Mouse (Mus musculus) liver, embryonic 16.5 days (tissue): ENCODE results near the gene Abcg1. TPM values are rescaled to one million over a fixed set of nuclear protein-coding genes. Genes with fewer than 3 reads are reported as not detected.

ENCODE experiments used
- ATAC-seq: fragments of 200-750 bp; cut with Nextera tagmentation; 2 replicates; pipeline ENCODE4 v1.8.0; 2017; ENCODE audit warnings: low read depth, mild to moderate bottlenecking, moderate number of reproducible peaks, moderate library complexity
- H3K27ac ChIP-seq: fragments of 300-500 bp; sonication (generic); 2 replicates; pipeline ENCODE4 v1.5.1; 2014; ENCODE audit warnings: mild to moderate bottlenecking, low read length
- H3K27me3 ChIP-seq: fragments of 300-500 bp; sonication (generic); 2 replicates; pipeline ENCODE4 v1.6.1; 2014; ENCODE audit warnings: low read depth, low read length, mixed read lengths; ENCODE audit not compliant: control insufficient read depth, insufficient read depth
- H3K36me3 ChIP-seq: fragments of 300-500 bp; sonication (generic); 2 replicates; pipeline ENCODE4 v1.6.1; 2014; ENCODE audit warnings: mild to moderate bottlenecking; ENCODE audit not compliant: control insufficient read depth, insufficient read depth
- H3K4me1 ChIP-seq: fragments of 300-500 bp; sonication (generic); 2 replicates; pipeline ENCODE4 v1.6.1; 2014; ENCODE audit warnings: low read depth, low read length, mixed read lengths; ENCODE audit not compliant: control insufficient read depth
- H3K4me2 ChIP-seq: fragments of 300-500 bp; sonication (generic); 2 replicates; pipeline ENCODE4 v1.6.1; 2014; ENCODE audit warnings: low read depth, low read length, mixed read lengths
- H3K4me3 ChIP-seq: fragments of 300-500 bp; sonication (generic); 2 replicates; pipeline ENCODE4 v1.5.1; 2014; ENCODE audit warnings: low read depth, mild to moderate bottlenecking, low read length
- H3K9ac ChIP-seq: fragments of 300-500 bp; sonication (generic); 2 replicates; pipeline ENCODE4 v1.6.1; 2014; ENCODE audit warnings: low read depth, low read length
- H3K9me3 ChIP-seq: fragments of 300-500 bp; sonication (generic); replicated peaks from 2 replicates; pipeline ENCODE4 v1.6.1; 2016; ENCODE audit warnings: low read length; ENCODE audit not compliant: control insufficient read depth
- WGBS: fragments of 180-500 bp; shearing (Covaris S2); extraction: QIAGEN DNeasy Blood & Tissue Kit; methylation state at CpG from one replicate; pipeline ENCODE4 v1.1.7; 2014; ENCODE audit not compliant: insufficient replicate concordance; 5-methylcytosine and 5-hydroxymethylcytosine counted together
- polyA plus RNA-seq: library from polyadenylated mRNA; unstranded; fragments of >200 nt; fragmentation: Nextera tagmentation; extraction: Ambion mirVana; gene quantifications from 2 replicates; pipeline ENCODE4 v1.2.1, GENCODE M21; 2015

Gene Abcg1
- polyA plus RNA-seq, 1 experiment from 2014 or later: 10.8 TPM

GRCm38 (mm10) chr17:31060588-31061345 is 3.3 kb downstream of the Abcg1 start:
- peak overlapping the region; percentile 35 for H3K27ac ChIP-seq
- H3K4me3 ChIP-seq: no peak overlapping the region
- H3K4me2 ChIP-seq: peak overlapping the region; percentile 77
- H3K4me1 ChIP-seq: peaks cover 40% of the 10 kb centered on the region
- ATAC-seq: peak; percentile 39
- H3K36me3 ChIP-seq: no peaks in the 10 kb centered on the region
- whole genome bisulfite sequencing: 17% methylated on average over 13 of the region's 13 CpGs
- H3K27me3 ChIP-seq: peaks cover 34% of the 10 kb centered on the region
- no peaks in the 10 kb centered on the region for H3K9me3 ChIP-seq
- H3K9ac ChIP-seq: peak overlapping the region; percentile 15

GRCm38 (mm10) chr17:31061346-31062095 is 4.0 kb downstream of the Abcg1 start:
- Histone ChIP-seq H3K9me3 (no peaks in the 10 kb centered on the region), H3K27me3 (peaks cover 34% of the 10 kb centered on the region), H3K4me1 (peaks cover 40% of the 10 kb centered on the region), H3K27ac (peak overlapping the region; percentile 52; the same call in 1 of the 2 replicates), H3K4me3 (no peak overlapping the region), H3K36me3 (no peaks in the 10 kb centered on the region), H3K9ac (peak overlapping the region; percentile 17; the same call in 1 of the 2 replicates), H3K4me2 (peak overlapping the region; percentile 77; the same call in 1 of the 2 replicates)
- no peak for ATAC-seq
- WGBS: 50% methylated on average over 3 of the region's 3 CpGs

DNA sequence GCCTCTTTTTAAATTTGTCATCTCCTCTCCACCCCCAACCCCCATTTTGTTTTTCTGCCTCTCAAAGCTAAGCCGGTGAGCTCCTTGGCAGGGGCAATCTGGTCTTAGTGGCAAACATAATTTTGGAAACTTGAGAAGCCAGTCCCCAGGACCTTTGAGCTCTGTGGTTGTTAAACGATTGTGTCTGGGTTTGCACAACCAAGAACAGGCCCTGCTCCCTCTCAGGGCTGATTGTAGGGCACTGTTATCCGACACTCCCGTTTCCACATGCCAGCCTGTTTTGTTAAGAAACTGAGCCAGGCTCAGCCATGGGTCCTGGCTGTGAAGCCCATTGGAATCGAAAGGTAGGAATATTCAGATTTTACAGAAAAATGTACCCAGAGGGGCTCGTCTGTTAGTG is 8.6 kb downstream of the Abcg1 start:
- Histone ChIP-seq H3K9me3 (no peaks in the 10 kb centered on the region), H3K9ac (no peak overlapping the region), H3K27me3 (no peaks in the 10 kb centered on the region), H3K36me3 (no peaks in the 10 kb centered on the region), H3K4me2 (no peak overlapping the region), H3K27ac (no peak overlapping the region), H3K4me3 (no peak overlapping the region), H3K4me1 (peaks cover 31% of the 10 kb centered on the region)
- WGBS: 71% methylated on average over 6 of the region's 6 CpGs
- no peak for ATAC-seq

- no peak overlapping the region for H3K4me2 ChIP-seq
- peaks cover 34% of the 10 kb centered on the region for H3K4me1 ChIP-seq
- no peak for ATAC-seq
Observed at GRCm38 (mm10) chr17:31067051-31067450, 9.6 kb downstream of the Abcg1 start.

GRCm38 (mm10) chr17:31069121-31069520 is 11.6 kb downstream of the Abcg1 start:
- Histone ChIP-seq H3K27ac (no peak overlapping the region), H3K4me1 (peaks cover 55% of the 10 kb centered on the region), H3K4me3 (no peak overlapping the region), H3K9me3 (no peaks in the 10 kb centered on the region), H3K27me3 (no peaks in the 10 kb centered on the region), H3K36me3 (no peaks in the 10 kb centered on the region), H3K9ac (no peak overlapping the region), H3K4me2 (no peak overlapping the region)
- ATAC-seq: no peak
- WGBS: 69% methylated on average over 6 of the region's 6 CpGs

More at GRCm38 (mm10) chr17:31067051-31067450, 9.6 kb downstream of the Abcg1 start:
- Histone ChIP-seq H3K36me3 (no peaks in the 10 kb centered on the region), H3K4me3 (no peak overlapping the region), H3K9me3 (no peaks in the 10 kb centered on the region), H3K27ac (no peak overlapping the region), H3K9ac (no peak overlapping the region), H3K27me3 (no peaks in the 10 kb centered on the region)
- WGBS: 59% methylated on average over 11 of the region's 11 CpGs

DNA sequence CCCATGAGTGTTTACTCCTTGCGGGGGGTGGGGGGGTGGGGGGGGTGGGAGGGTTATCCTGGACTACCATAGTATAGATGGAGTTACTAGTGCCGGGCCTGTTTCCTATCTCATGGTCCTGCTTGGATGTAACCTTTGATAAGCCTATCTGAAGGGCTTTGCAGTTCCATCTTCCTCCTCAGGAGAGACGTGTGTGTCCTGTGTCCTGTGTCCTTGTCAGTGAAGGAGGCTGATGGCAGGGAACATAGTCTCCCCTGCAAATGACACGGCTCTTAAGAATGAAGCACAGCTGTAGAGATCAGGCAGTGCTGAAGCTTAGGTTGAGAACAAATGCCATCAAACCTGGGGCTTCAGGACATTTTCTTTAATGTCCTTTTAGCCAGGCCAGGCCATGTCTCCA is 12.4 kb downstream of the Abcg1 start:
- Histone ChIP-seq H3K4me1 (peaks cover 62% of the 10 kb centered on the region), H3K4me3 (no peak overlapping the region), H3K9ac (no peak overlapping the region), H3K4me2 (no peak overlapping the region), H3K27ac (peak overlapping the region; percentile 46), H3K27me3 (no peaks in the 10 kb centered on the region), H3K36me3 (no peaks in the 10 kb centered on the region), H3K9me3 (no peaks in the 10 kb centered on the region)
- 30% methylated on average over 4 of the region's 4 CpGs for WGBS
- ATAC-seq: peak; percentile 61

DNA sequence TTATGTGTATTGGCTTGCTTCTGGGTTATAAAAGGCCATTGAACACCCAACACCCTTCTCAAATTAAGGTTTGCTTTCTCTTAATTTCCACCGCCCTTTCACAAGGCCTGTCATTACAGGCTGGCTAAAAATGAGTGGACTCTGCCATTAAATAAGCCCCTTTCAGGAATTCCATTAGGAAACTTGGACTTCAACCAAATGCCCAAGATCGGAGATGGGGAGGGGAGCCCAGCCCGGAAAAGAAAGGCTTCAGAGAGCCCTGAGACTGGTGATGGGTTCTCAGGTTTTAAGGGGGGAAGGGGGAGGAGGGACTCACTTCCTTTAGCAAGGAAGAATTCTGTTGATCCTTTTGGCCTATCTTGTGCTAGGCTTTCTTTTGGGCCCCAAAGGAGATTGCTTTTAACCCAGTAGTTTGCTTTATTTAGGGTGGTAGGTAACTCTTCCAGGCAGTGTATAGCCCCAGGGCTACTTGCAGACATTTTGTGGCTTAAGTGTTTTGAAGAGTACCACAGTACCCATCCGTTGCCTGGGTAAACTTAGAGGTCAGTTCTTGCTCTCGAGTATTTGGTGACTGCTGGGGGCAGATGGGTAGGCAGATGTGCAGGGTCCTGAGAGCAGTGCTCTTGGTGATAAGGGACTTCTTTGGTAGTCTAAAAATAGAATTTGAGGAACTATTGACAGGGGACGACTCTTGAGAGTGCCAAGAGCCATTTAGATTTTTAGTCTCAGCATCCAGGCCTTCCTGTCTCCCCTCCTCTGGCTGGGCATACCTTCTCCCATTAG is 13.1 kb downstream of the Abcg1 start:
- Histone ChIP-seq H3K27me3 (no peaks in the 10 kb centered on the region), H3K4me2 (no peak overlapping the region), H3K4me1 (peaks cover 69% of the 10 kb centered on the region), H3K9ac (no peak overlapping the region), H3K27ac (peak overlapping the region; percentile 46), H3K4me3 (no peak overlapping the region), H3K9me3 (no peaks in the 10 kb centered on the region), H3K36me3 (no peaks in the 10 kb centered on the region)
- ATAC-seq: peak; percentile 7; the same call in 1 of the 2 replicates
- WGBS: 23% methylated on average over 6 of the region's 6 CpGs

DNA sequence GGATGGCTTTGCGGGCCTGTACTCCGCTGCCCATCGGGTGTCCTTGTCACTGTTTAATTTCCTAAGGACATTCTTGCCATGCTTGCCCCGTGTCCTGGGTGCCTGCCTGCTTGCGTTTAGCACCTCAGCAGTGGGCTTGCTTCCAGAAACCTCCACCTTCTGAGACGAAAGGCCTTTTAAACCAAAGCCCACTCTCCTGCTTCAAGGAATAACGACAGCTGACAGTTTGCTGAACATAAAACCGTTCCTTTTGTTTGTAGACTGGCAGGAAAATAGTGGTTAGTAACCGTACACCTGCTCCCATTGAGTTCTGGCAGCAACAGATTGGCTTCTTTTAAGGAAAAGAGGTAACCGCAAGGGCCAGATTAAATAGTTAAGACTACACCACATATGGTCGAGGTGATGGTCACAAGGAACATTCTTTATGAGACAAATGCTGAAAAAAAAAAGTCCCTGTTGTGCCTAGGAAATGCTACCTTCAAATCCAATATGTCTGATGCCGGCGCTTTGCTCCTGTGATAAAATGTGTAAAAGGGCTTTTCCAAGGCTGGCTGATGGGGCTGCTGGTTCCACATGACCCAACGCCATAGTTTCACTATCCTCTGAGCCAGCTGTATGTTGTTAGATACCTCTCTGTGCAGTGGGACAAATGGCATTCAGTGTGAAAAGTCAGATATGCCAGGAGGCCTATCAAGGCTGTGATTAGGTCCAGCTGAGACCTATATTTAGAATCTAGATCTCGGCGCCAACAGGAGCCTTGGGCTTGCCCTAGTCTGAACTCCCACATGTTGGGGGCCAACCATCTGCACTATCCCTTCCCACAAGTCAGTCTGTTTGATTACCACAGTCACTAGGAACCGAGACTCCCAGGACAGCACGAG is 14.2 kb downstream of the Abcg1 start:
- Histone ChIP-seq H3K27me3 (no peaks in the 10 kb centered on the region), H3K36me3 (no peaks in the 10 kb centered on the region), H3K4me2 (no peak overlapping the region), H3K27ac (no peak overlapping the region), H3K9ac (0 out of 2 replicates have a peak overlapping the region, but pooled peaks have one; percentile 1), H3K9me3 (no peaks in the 10 kb centered on the region), H3K4me1 (peaks cover 71% of the 10 kb centered on the region), H3K4me3 (no peak overlapping the region)
- peak; percentile 14 for ATAC-seq
- WGBS: 21% methylated on average over 18 of the region's 18 CpGs
